Mouse (Mus musculus): ENCODE results near the gene Cldn24. TPM values are rescaled to one million over a fixed set of nuclear protein-coding genes. Genes with fewer than 3 reads are reported as not detected.

Gene Cldn24
- not detected in 2 replicates for polyA plus RNA-seq (2016; fragmentation: Nextera tagmentation; extraction: Ambion mirVana)

DNA sequence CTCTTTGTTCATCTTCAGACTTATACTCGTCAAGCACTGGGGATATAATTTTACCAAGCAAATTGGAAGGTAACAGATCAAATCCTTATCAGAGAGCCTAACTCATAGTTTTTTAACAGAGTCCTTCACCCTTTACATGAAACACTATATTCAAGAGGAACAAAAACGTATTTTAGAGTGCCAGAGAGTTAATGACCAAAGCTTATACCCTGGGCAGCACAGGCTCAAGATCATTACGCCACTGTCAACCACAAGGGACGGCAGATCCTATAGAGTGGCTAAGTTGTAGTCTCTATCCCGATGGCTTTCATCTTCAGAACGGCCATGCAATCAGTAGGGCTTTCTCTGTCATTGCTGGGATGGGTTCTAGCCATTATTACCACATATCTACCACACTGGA is at the start of gene Cldn24:
TSS of gene Cldn24 (plus strand) at position 301 of the 400 bp plus-strand sequence.
- no peaks in the 10 kb centered on the region for H3K9me3 ChIP-seq

DNA sequence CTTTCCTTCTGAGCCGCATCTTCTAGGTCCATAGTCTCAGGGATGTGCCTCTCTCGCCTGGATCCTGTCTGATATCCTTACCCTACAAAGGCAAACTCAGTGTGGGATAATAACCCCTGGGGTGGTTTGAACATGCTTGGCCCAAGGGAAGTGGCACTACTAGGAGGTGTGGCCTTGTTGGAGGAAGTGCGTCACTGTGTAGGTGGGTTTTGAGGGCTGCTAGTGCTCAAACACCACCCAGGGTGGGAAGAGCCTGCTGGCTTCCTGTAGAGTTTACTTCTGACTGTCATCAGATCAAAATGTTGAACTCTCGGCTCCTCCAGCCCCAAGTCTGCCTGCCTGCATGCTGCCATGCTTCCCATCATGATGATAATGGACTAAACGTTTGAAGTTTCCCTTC is 49.0 kb upstream of the Cldn24 start:
- Histone ChIP-seq H3K27me3 (no peaks in the 10 kb centered on the region), H3K36me3 (no peaks in the 10 kb centered on the region), H3K9me3 (no peaks in the 10 kb centered on the region), H3K4me3 (no peak overlapping the region), H3K4me2 (replicated peaks) (no peak overlapping the region), H3K9ac (replicated peaks) (no peak overlapping the region), H3K4me1 (no peaks in the 10 kb centered on the region), H3K27ac (replicated peaks) (no peak overlapping the region)
- no peak for ATAC-seq (ENCODE audit: low FRiP score, low read depth)
- WGBS: 88% methylated on average over 5 of the region's 5 CpGs

More for the DNA sequence above, at the start of gene Cldn24:
- no peak within 1 kb of the TSS for H3K4me3 ChIP-seq
- no peak within 1 kb of the TSS for H3K9ac ChIP-seq (replicated peaks)
- H3K36me3 ChIP-seq: no peaks in the 10 kb centered on the region
- WGBS: 86% methylated on average over 6 of the region's 6 CpGs
- H3K27me3 ChIP-seq: no peaks in the 10 kb centered on the region
- no peak for ATAC-seq (ENCODE audit: low FRiP score, low read depth)
- H3K4me2 ChIP-seq (replicated peaks): no peak within 1 kb of the TSS
- peaks cover 7% of the 10 kb centered on the region; the same call in 1 of the 2 replicates for H3K4me1 ChIP-seq
- no peak within 1 kb of the TSS for H3K27ac ChIP-seq (replicated peaks)

DNA sequence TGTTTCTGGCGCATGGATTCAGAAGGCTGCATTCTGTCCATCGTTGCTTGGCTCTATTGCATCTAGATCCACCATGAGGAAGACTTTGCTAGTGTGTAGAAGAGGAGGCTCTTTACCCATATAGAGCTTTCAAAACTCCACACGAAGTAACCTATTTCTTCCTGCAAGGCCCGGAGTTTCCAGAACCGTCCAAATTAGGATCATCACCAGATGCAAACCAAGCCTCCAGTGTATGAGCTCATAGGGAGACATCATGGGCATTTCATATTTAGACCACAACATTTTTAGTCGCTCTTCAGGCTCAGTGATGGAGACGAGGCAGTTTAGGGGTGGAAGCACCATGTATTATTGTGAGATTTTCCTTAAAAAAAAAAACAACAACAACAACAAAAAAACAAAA is 44.5 kb upstream of the Cldn24 start:
- Histone ChIP-seq H3K27me3 (no peaks in the 10 kb centered on the region), H3K9ac (replicated peaks) (no peak overlapping the region), H3K27ac (replicated peaks) (no peak overlapping the region), H3K9me3 (no peaks in the 10 kb centered on the region), H3K4me2 (replicated peaks) (no peak overlapping the region), H3K4me1 (no peaks in the 10 kb centered on the region), H3K4me3 (no peak overlapping the region), H3K36me3 (no peaks in the 10 kb centered on the region)
- no peak for ATAC-seq (ENCODE audit: low FRiP score, low read depth)
- 94% methylated on average over 7 of the region's 7 CpGs for WGBS

DNA sequence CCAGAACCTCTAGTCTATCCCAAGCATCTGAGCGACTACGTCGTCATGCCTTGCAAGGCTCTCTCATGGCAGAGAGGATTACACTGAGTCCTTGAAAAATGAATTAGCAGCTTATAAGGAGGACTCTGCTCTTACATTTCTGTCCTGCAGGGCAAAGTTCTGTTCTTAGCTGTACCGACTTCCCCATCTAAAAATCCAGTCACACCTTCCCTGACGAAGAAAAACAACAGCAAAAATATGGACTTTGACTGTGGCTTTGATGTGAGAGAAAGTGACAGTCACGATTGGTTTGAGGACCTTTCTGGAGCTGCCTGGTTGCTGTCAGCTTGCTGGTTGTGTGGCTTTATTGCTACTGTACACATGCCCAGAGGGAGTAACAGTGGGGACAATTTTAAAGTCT is 42.4 kb upstream of the Cldn24 start:
- Histone ChIP-seq H3K9ac (replicated peaks) (no peak overlapping the region), H3K9me3 (no peaks in the 10 kb centered on the region), H3K27me3 (no peaks in the 10 kb centered on the region), H3K36me3 (no peaks in the 10 kb centered on the region), H3K27ac (replicated peaks) (no peak overlapping the region), H3K4me2 (replicated peaks) (no peak overlapping the region), H3K4me1 (no peaks in the 10 kb centered on the region), H3K4me3 (no peak overlapping the region)
- no peak for ATAC-seq (ENCODE audit: low FRiP score, low read depth)
- 86% methylated on average over 6 of the region's 6 CpGs for WGBS

DNA sequence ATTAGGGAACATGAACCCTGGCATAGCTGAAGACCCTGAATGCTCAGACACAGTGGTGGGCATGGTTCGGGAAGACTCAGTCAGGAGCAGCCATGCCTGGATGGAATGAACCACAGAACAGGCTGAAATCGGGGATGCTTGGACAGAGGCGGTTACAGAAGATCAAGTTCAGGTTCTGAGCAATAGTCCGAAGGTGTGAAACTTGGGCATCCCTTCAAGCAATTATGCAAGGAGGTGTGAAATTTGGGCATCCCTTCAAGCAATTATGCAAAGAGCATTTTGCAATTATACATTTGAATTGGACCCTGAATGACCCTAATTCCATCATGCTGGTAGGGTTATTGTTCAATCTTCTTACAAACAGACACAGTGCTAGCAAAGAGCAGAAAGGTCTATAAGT is 40.1 kb upstream of the Cldn24 start:
- ATAC-seq (ENCODE audit: low FRiP score, low read depth): no peak
- Histone ChIP-seq H3K36me3 (no peaks in the 10 kb centered on the region), H3K27ac (replicated peaks) (no peak overlapping the region), H3K27me3 (no peaks in the 10 kb centered on the region), H3K4me2 (replicated peaks) (no peak overlapping the region), H3K9me3 (0 out of 2 replicates have a peak, but pooled peaks cover 2% of the 10 kb centered on the region), H3K9ac (replicated peaks) (no peak overlapping the region), H3K4me1 (no peaks in the 10 kb centered on the region), H3K4me3 (no peak overlapping the region)
- 90% methylated on average over 4 of the region's 4 CpGs for WGBS

DNA sequence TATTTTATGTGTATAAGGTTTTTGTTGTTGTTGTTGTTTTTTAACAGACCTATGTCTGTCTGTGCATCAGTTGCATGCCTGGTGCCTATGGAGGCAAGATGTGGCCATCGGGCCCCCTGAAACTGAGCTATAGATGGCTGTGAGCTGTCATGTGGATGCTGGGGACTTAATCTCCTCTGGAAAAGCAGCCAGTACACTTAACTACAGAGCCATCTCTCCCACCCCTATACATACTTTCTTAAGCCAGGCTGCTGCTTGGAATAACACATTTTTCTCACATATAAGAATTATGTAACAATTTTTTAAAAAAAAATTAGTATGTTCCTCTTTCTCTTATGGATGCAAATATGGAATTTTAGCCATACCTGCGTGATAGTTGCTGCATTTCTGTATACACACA is 38.4 kb upstream of the Cldn24 start:
- Histone ChIP-seq H3K9me3 (0 out of 2 replicates have a peak, but pooled peaks cover 2% of the 10 kb centered on the region), H3K4me2 (replicated peaks) (no peak overlapping the region), H3K9ac (replicated peaks) (no peak overlapping the region), H3K4me1 (peaks cover 8% of the 10 kb centered on the region; the same call in 1 of the 2 replicates), H3K27me3 (no peaks in the 10 kb centered on the region), H3K36me3 (no peaks in the 10 kb centered on the region), H3K27ac (replicated peaks) (no peak overlapping the region), H3K4me3 (no peak overlapping the region)
- 92% methylated on average over 2 of the region's 2 CpGs for WGBS
- ATAC-seq (ENCODE audit: low FRiP score, low read depth): no peak

DNA sequence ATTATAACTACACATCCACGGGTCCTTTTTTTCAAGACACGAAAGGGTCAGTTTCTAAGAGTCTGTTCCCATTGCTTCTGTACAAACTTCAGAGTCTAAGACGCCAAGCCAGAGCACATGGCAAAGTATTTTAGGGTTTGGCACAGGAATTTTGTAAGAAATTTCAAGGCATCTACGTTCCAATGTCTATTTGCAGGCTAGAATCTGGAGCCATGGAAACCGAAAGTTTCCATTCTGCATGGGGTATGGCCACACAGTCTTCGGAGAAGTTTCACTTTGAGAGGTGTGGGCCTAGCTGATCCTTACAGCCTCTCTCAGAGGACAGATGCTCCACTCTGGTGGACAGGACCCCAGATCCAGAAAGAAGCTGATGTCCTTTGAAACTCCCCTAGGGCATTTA is 38.0 kb upstream of the Cldn24 start:
- 94% methylated on average over 6 of the region's 6 CpGs for WGBS
- no peak overlapping the region for H3K4me3 ChIP-seq
- H3K4me2 ChIP-seq (replicated peaks): no peak overlapping the region
- ATAC-seq (ENCODE audit: low FRiP score, low read depth): no peak
- no peaks in the 10 kb centered on the region for H3K36me3 ChIP-seq
- no peak overlapping the region for H3K9ac ChIP-seq (replicated peaks)
- no peaks in the 10 kb centered on the region for H3K27me3 ChIP-seq
- no peak overlapping the region for H3K27ac ChIP-seq (replicated peaks)
- H3K9me3 ChIP-seq: 0 out of 2 replicates have a peak, but pooled peaks cover 2% of the 10 kb centered on the region
- peaks cover 8% of the 10 kb centered on the region; the same call in 1 of the 2 replicates for H3K4me1 ChIP-seq

DNA sequence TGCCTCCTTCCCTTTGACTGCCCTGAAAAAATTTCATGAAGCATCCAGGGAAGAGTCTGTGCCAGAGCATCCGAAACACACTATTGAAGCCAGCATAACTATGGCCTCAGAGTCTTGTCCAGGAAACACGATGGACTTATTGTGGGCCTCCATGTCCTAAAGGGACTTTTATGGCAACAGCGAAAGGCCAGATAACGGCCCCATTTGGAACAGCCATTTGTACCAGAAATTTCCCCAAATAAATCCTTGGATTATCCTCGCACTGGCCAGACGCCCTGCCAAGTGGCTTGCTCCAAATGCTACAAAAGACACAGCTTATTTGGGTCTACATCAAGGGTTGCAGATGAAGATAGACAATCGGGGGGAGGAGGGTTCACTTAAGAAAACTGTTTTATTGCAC is 37.5 kb upstream of the Cldn24 start:
- no peak for ATAC-seq (ENCODE audit: low FRiP score, low read depth)

DNA sequence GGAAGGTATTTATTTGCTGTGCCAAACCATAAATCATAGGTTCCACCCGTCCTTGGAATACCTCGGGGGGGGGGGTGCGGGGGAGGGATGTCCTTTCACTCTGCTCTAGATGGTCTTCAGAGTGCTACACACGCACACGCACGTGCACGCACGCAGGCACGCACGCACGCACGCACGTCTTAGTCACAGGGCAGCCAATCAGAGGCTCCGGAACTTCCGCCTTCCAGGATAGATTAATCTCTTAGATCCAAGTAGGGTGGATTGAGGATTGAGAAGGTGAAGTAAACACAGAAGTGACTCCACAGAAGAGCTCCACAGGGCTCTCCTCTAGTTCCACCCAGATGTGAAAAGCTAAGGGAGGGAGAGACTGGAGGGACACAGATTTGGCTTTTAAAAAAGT is 35.6 kb upstream of the Cldn24 start:
- ATAC-seq (ENCODE audit: low FRiP score, low read depth): no peak
- no peak overlapping the region for H3K4me3 ChIP-seq
- H3K9ac ChIP-seq (replicated peaks): no peak overlapping the region
- no peaks in the 10 kb centered on the region for H3K27me3 ChIP-seq
- no peak overlapping the region for H3K27ac ChIP-seq (replicated peaks)
- no peaks in the 10 kb centered on the region for H3K36me3 ChIP-seq
- H3K9me3 ChIP-seq: 0 out of 2 replicates have a peak, but pooled peaks cover 2% of the 10 kb centered on the region
- WGBS: 95% methylated on average over 15 of the region's 15 CpGs
- H3K4me2 ChIP-seq (replicated peaks): no peak overlapping the region
- peaks cover 8% of the 10 kb centered on the region; the same call in 1 of the 2 replicates for H3K4me1 ChIP-seq

More for the DNA sequence above, 37.5 kb upstream of the Cldn24 start:
- H3K36me3 ChIP-seq: no peaks in the 10 kb centered on the region
- 91% methylated on average over 7 of the region's 7 CpGs for WGBS
- H3K4me3 ChIP-seq: no peak overlapping the region
- no peak overlapping the region for H3K4me2 ChIP-seq (replicated peaks)
- peaks cover 8% of the 10 kb centered on the region; the same call in 1 of the 2 replicates for H3K4me1 ChIP-seq
- no peaks in the 10 kb centered on the region for H3K27me3 ChIP-seq
- H3K27ac ChIP-seq (replicated peaks): no peak overlapping the region
- H3K9me3 ChIP-seq: 0 out of 2 replicates have a peak, but pooled peaks cover 2% of the 10 kb centered on the region
- H3K9ac ChIP-seq (replicated peaks): no peak overlapping the region

DNA sequence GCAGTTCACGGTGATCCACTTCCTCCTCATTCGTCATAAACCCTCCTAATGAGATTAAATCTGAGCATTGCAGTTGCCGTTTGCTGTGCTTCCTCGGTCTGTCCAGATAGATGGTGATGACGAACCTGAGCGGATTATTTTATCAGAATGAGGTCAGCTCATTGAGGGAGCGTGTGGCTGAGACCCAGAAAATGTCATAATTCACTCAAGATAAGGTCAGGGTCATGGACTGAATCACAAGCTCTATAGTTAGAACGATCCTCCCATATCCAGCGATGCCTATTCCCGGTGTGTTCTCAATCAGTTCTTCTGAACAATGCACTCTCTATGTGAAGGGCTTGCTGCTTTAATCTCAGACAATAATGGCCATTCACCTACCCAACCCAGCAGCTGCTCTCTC is 34.2 kb upstream of the Cldn24 start:
- H3K27ac ChIP-seq (replicated peaks): no peak overlapping the region
- no peak overlapping the region for H3K4me3 ChIP-seq
- H3K9ac ChIP-seq (replicated peaks): no peak overlapping the region
- peak overlapping the region; percentile 15; the same call in 1 of the 2 replicates for H3K4me2 ChIP-seq (replicated peaks)
- no peaks in the 10 kb centered on the region for H3K36me3 ChIP-seq
- WGBS: 51% methylated on average over 10 of the region's 10 CpGs
- 0 out of 2 replicates have a peak, but pooled peaks cover 2% of the 10 kb centered on the region for H3K9me3 ChIP-seq
- ATAC-seq (ENCODE audit: low FRiP score, low read depth): no peak
- H3K4me1 ChIP-seq: peaks cover 8% of the 10 kb centered on the region; the same call in 1 of the 2 replicates
- no peaks in the 10 kb centered on the region for H3K27me3 ChIP-seq

DNA sequence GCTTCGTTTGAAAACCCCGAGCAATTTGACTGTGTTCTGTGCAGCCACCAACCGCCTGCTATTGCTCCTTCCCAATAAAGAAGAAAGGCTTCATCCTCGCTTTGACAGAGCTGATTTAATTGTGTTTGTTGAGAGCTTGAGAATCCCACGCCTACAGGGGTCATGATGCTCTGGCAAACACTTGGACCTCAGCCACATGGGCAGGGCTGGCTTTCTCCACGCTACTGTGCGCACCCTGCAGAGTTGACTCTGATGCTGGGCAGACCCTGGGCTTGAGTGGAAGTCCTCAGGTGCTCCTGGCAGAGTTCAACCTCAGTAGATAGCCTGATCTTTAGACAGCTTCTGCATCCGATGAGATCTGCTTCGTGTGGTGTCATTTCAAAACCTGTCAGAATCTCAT is 30.0 kb upstream of the Cldn24 start:
- Histone ChIP-seq H3K4me3 (no peak overlapping the region), H3K9ac (replicated peaks) (no peak overlapping the region), H3K36me3 (no peaks in the 10 kb centered on the region), H3K4me2 (replicated peaks) (no peak overlapping the region), H3K27ac (replicated peaks) (no peak overlapping the region), H3K9me3 (peaks cover 12% of the 10 kb centered on the region; the same call in 1 of the 2 replicates), H3K4me1 (peaks cover 8% of the 10 kb centered on the region; the same call in 1 of the 2 replicates), H3K27me3 (no peaks in the 10 kb centered on the region)
- 71% methylated on average over 9 of the region's 9 CpGs for WGBS
- no peak for ATAC-seq (ENCODE audit: low FRiP score, low read depth)

DNA sequence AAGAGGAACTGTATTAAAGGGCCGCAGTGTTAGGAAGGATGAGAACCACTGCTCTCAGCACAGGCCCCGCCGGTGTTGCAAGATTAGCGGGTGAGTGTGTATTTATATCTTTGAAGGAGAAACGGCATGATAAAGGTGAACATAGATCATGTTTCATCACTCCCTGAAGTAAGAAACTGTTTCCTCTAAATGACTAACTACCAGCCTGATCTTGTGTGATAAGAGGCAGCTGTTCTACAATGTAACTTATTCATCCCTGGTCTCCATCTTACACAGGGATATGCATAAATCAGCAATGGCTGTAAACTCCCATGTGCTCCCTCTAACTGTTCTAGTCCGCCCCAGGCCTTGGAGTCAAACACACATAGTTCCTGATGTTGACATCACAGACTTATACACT is 22.5 kb upstream of the Cldn24 start:
- Histone ChIP-seq H3K4me2 (replicated peaks) (no peak overlapping the region), H3K36me3 (no peaks in the 10 kb centered on the region), H3K9ac (replicated peaks) (no peak overlapping the region), H3K27ac (replicated peaks) (no peak overlapping the region), H3K4me3 (no peak overlapping the region), H3K4me1 (no peaks in the 10 kb centered on the region), H3K9me3 (peaks cover 8% of the 10 kb centered on the region; the same call in 1 of the 2 replicates), H3K27me3 (no peaks in the 10 kb centered on the region)
- WGBS: 92% methylated on average over 6 of the region's 6 CpGs
- no peak for ATAC-seq (ENCODE audit: low FRiP score, low read depth)

DNA sequence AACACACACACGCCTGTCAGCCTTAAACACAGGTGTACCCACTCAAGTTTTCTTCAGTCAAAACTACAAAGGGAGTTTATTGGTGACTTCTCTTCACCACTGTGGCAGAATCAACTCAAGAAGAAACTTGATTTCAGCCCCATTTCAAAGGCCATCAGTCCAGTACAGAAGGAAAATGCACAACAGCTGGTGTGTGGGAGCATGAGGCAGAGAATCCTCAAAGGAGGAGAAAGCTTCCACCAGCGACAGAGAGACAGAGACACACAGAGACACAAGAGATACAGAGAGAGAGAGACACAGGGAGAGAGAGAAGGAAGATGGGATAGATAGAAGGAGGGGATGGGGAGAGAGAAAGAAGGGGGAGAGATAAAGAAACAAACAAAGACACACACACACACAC is 19.6 kb upstream of the Cldn24 start:
- 86% methylated on average over 2 of the region's 2 CpGs for WGBS

More for the DNA sequence above, 19.6 kb upstream of the Cldn24 start:
- Histone ChIP-seq H3K9ac (replicated peaks) (no peak overlapping the region), H3K4me2 (replicated peaks) (no peak overlapping the region), H3K27me3 (no peaks in the 10 kb centered on the region), H3K27ac (replicated peaks) (no peak overlapping the region), H3K9me3 (no peaks in the 10 kb centered on the region), H3K4me1 (0 out of 2 replicates have a peak, but pooled peaks cover 3% of the 10 kb centered on the region), H3K4me3 (no peak overlapping the region), H3K36me3 (no peaks in the 10 kb centered on the region)
- ATAC-seq (ENCODE audit: low FRiP score, low read depth): no peak

Measured in midbrain, embryonic 12.5 days (tissue).